Mouse (Mus musculus) lung, postnatal 10 days (tissue): ENCODE measurements at regions not wholly inside any gene's neighbourhood (a gene's known extent, or its start where the extent isn't known, plus 50 kb on each side); places are given as distances from the start of the nearest gene placed in this dataset.

Experiments
- DNase-seq: peaks from one replicate; pipeline ENCODE4 v3.0.0; 2021

- DNase-seq = no peak
These were observed 138.5 kb upstream of the Negr1 start for GRCm38 (mm10) chr3:156423100-156423499.

GRCm38 (mm10) chr3:156455042-156455441 lies 106.6 kb upstream of the Negr1 start:
- DNase-seq = no peak

GRCm38 (mm10) chr3:156463299-156463698 lies 98.3 kb upstream of the Negr1 start:
- no peak for DNase-seq

- no peak for DNase-seq
These were observed 96.0 kb upstream of the Negr1 start for GRCm38 (mm10) chr3:156465601-156466000.

- DNase-seq = no peak
These were observed 88.9 kb upstream of the Negr1 start for GRCm38 (mm10) chr3:156472665-156473064.
